Mouse (Mus musculus): ENCODE measurements around the gene Pcp4.

DNA sequence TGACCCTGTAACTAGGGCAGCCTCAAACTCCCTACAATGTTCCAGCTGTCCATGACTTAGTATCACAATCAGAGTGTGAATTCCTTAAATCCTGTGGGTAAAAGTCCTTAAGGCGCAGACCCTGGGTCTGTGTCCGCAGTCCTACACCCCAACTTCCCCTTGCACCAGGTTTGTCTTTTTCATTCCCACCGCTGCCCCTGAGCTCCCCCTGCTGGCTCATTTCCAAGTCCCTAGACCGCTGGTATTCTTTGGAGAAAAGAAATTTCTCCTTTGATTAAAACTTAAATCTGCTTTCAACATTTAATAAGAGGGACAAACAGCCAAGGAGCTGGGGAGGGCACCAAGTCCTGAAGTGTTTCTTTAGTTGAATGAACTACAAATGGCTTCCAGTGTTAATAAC, 2.2 kb downstream of the Pcp4 start:
- TF ChIP-seq POLR2A (IDR thresholded peaks at IDR 0.05; ENCODE audit: borderline replicate concordance, control insufficient read depth, low read depth, low read length) (no peak), CTCF (IDR thresholded peaks at IDR 0.05; ENCODE audit: control insufficient read depth, insufficient read depth, low read length) (peak; percentile 72)
